Mouse (Mus musculus): ENCODE results near the gene Tmem63b.

GRCm38 (mm10) chr17:45616046-45616650 lies 70.6 kb downstream of the Tmem63b start:
- TF ChIP-seq CTCF (IDR thresholded peaks at IDR 0.05) (no peak), EP300 (IDR thresholded peaks at IDR 0.05) (no peak)

All from lung, postnatal 0 days (tissue).